31 mouse cellular contexts compared by ENCODE assay signal in genomic region chr3:124113995-124114394, GRCm38 (mm10).
DNase-seq lines count a peak whose midpoint lies in the region; ATAC-seq lines count a peak whose summit lies in the region.
"Had no signal": no experiment of that assay in that cellular context is flagged by ENCODE, and none has a peak within 500 bp of the region (broad histone marks: within the 10 kb centered on the region; RNA-seq: fewer than 3 reads in every experiment).

No protein-coding gene starts in this region.

- peak; percentile 78 for ATAC-seq in forebrain, embryonic 16.5 days
- ATAC-seq in midbrain, embryonic 16.5 days, result peak; percentile 91
- ATAC-seq in intestine, embryonic 15.5 days, result no peak
- ATAC-seq: hindbrain, embryonic 16.5 days; intestine, postnatal 0 days; liver, postnatal 0 days; lung, postnatal 0 days; Patski had no signal

- peak; percentile 4 to 8 for DNase-seq in frontal cortex, postnatal 36 days (ENCODE audit: low spot score in 2 of 2)
- no peak for DNase-seq in frontal cortex, postnatal 10 days (ENCODE audit: low spot score in 2 of 2)
- DNase-seq in brain, adult 2 months (ENCODE audit: low read depth, low spot score), result peak; percentile 48
- no peak for DNase-seq in layer of hippocampus, postnatal 14 days (ENCODE audit: low spot score in 2 of 2)
- DNase-seq: adrenal gland, adult 2 months; B cell, adult 2 months; cerebellum, adult 2 months; cerebellum, postnatal 25 days; gastrocnemius, postnatal 25 days; heart, adult 18-20 months; heart, postnatal 10 days; kidney, postnatal 36 days; liver, postnatal 0 days; right cerebral cortex, postnatal 14 days; spleen, adult 18-20 months; thymus, postnatal 14 days had no signal

- H3K9me3 ChIP-seq in forebrain, embryonic 16.5 days (ENCODE audit: control insufficient read depth, low read length), result no peaks in the 10 kb centered on the region
- H3K9me3 ChIP-seq in midbrain, embryonic 16.5 days (replicated peaks; ENCODE audit: control insufficient read depth, low read length, poor library complexity, severe bottlenecking), result no peaks in the 10 kb centered on the region
- H3K9me3 ChIP-seq in intestine, embryonic 15.5 days, result no peaks in the 10 kb centered on the region
- H3K9me3 ChIP-seq: embryonic facial prominence, embryonic 12.5 days; heart, embryonic 12.5 days; hindbrain, embryonic 10.5 days; kidney, embryonic 15.5 days; limb, embryonic 12.5 days had no signal

- no peak overlapping the region for H3K4me3 ChIP-seq in forebrain, embryonic 16.5 days (replicated peaks; ENCODE audit: low read length)
- no peak overlapping the region for H3K4me3 ChIP-seq in midbrain, embryonic 16.5 days (ENCODE audit: low read depth, low read length)
- H3K4me3 ChIP-seq in intestine, embryonic 15.5 days (replicated peaks), result no peak overlapping the region
- H3K4me3 ChIP-seq: embryonic facial prominence, embryonic 12.5 days; heart, embryonic 12.5 days; hindbrain, embryonic 10.5 days; kidney, embryonic 15.5 days; limb, embryonic 12.5 days had no signal

- H3K9ac ChIP-seq in forebrain, embryonic 16.5 days (replicated peaks; ENCODE audit: low read depth, low read length), result no peak overlapping the region
- no peak overlapping the region for H3K9ac ChIP-seq in midbrain, embryonic 16.5 days (ENCODE audit: low read depth, low read length)
- no peak overlapping the region for H3K9ac ChIP-seq in intestine, embryonic 15.5 days
- H3K9ac ChIP-seq: embryonic facial prominence, embryonic 12.5 days; heart, embryonic 12.5 days; kidney, embryonic 15.5 days; limb, embryonic 12.5 days; liver, postnatal 0 days had no signal

- H3K4me2 ChIP-seq in forebrain, embryonic 16.5 days (ENCODE audit: low read length), result no peak overlapping the region
- H3K4me2 ChIP-seq in midbrain, embryonic 16.5 days (ENCODE audit: low read length), result no peak overlapping the region
- no peak overlapping the region for H3K4me2 ChIP-seq in intestine, embryonic 15.5 days (replicated peaks)
- H3K4me2 ChIP-seq: embryonic facial prominence, embryonic 12.5 days; heart, embryonic 12.5 days; kidney, embryonic 15.5 days; limb, embryonic 12.5 days; liver, embryonic 11.5 days had no signal

- H3K36me3 ChIP-seq in forebrain, embryonic 16.5 days (ENCODE audit: control insufficient read depth, insufficient read depth), result no peaks in the 10 kb centered on the region
- H3K36me3 ChIP-seq in midbrain, embryonic 16.5 days (ENCODE audit: control insufficient read depth, insufficient read depth, low read length), result no peaks in the 10 kb centered on the region
- no peaks in the 10 kb centered on the region for H3K36me3 ChIP-seq in intestine, embryonic 15.5 days
- H3K36me3 ChIP-seq: embryonic facial prominence, embryonic 12.5 days; G1E; heart, embryonic 12.5 days; hindbrain, embryonic 10.5 days; kidney, embryonic 15.5 days; limb, embryonic 12.5 days had no signal

- no peak overlapping the region for H3K27ac ChIP-seq in forebrain, embryonic 16.5 days (ENCODE audit: low read length)
- no peak overlapping the region for H3K27ac ChIP-seq in midbrain, embryonic 16.5 days (ENCODE audit: low read length)
- no peak overlapping the region for H3K27ac ChIP-seq in intestine, embryonic 15.5 days
- H3K27ac ChIP-seq: embryonic facial prominence, embryonic 12.5 days; hindbrain, embryonic 10.5 days; kidney, embryonic 15.5 days; limb, embryonic 12.5 days had no signal

- no peaks in the 10 kb centered on the region for H3K27me3 ChIP-seq in forebrain, embryonic 16.5 days (replicated peaks; ENCODE audit: control insufficient read depth, insufficient read depth, low read length)
- no peaks in the 10 kb centered on the region for H3K27me3 ChIP-seq in midbrain, embryonic 16.5 days (ENCODE audit: control insufficient read depth, insufficient read depth, low read depth, low read length)
- H3K27me3 ChIP-seq in intestine, embryonic 15.5 days (replicated peaks), result no peaks in the 10 kb centered on the region
- H3K27me3 ChIP-seq: CH12.LX; embryonic facial prominence, embryonic 12.5 days; heart, embryonic 12.5 days; kidney, embryonic 15.5 days; limb, embryonic 12.5 days; Patski had no signal

- 56% methylated on average over 1 of the region's 1 CpGs for WGBS in forebrain, embryonic 16.5 days
- WGBS in midbrain, embryonic 16.5 days, result 65% methylated on average over 1 of the region's 1 CpGs
- WGBS in intestine, embryonic 15.5 days, result 76% methylated on average over 1 of the region's 1 CpGs

- H3K4me1 ChIP-seq in forebrain, embryonic 16.5 days (replicated peaks; ENCODE audit: control insufficient read depth, insufficient read depth, low read length), result no peaks in the 10 kb centered on the region
- no peaks in the 10 kb centered on the region for H3K4me1 ChIP-seq in midbrain, embryonic 16.5 days (ENCODE audit: control insufficient read depth, insufficient read depth, low read length)
- no peaks in the 10 kb centered on the region for H3K4me1 ChIP-seq in intestine, embryonic 15.5 days (replicated peaks)
- H3K4me1 ChIP-seq: embryonic facial prominence, embryonic 12.5 days; heart, embryonic 12.5 days; hindbrain, embryonic 10.5 days; kidney, embryonic 15.5 days; limb, embryonic 12.5 days had no signal

Comparison
In these comparisons a context has a peak if more than half of its experiments do, and no peak if none do; other contexts are left out.
1. DNase-seq: peak in frontal cortex, postnatal 36 days (2 of 2) and brain, adult 2 months (single experiment); none in frontal cortex, postnatal 10 days (0 of 2) and layer of hippocampus, postnatal 14 days (0 of 2).